Mouse (Mus musculus): ENCODE results near the gene Gm11213.

GRCm38 (mm10) chr4:63633181-63633580 lies 28.1 kb upstream of the Gm11213 start:
- TF ChIP-seq EP300 (IDR thresholded peaks at IDR 0.05; ENCODE audit: low read depth) (no peak), CTCF (IDR thresholded peaks at IDR 0.05; ENCODE audit: low read depth) (no peak)
